Mouse (Mus musculus): ENCODE measurements at regions not wholly inside any gene's neighbourhood (a gene's known extent, or its start where the extent isn't known, plus 50 kb on each side); places are given as distances from the start of the nearest gene placed in this dataset.
"Not testable (repeated sequence)": the region's sequence is repeated elsewhere in the genome, so short reads cannot be mapped to it uniquely, and the experiment has no call there.

GRCm38 (mm10) chr16:42546229-42547163, 206.0 kb upstream of the Gap43 start:
- DNase-seq (ENCODE audit: low spot score) = no peak

DNA sequence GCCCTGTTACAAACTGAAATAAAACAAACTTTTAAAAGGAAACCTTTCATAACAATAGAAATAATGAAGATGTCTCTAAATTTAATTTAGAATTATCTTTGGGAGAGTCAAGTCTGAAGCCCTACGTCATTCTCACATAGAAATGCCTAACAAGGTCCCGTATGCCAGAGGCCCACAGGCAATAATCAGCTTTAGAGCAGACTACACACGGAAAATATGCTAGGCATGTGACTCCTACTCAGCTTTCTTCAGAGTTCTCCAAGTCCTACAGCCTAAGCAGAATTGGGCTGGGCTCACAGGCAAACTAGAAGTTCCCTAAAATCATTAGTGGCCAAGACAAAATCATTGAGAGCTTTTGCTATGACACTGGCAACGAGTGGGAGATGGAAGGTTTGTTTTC, 176.9 kb upstream of the Gap43 start:
- no peak for DNase-seq (ENCODE audit: low spot score)

DNA sequence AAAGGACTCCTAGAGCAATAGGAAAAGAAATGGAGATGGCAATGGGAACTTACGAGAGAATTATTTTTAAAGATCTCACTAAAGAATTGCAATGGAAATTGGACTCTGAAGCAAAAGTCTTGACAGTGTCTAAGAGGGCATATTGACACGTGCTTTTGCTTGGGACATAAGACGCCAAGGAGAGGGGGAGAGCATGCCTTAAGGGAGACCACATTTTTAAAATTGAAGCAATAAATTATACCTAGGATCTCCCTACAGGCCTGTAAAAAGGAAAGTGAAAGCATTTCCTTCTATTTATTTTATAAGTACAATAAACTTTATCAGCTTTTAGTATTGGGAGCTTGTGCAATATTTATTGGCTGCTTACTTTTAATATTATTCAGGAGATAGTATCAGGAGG, 175.5 kb upstream of the Gap43 start:
- DNase-seq (ENCODE audit: low spot score) = no peak

DNA sequence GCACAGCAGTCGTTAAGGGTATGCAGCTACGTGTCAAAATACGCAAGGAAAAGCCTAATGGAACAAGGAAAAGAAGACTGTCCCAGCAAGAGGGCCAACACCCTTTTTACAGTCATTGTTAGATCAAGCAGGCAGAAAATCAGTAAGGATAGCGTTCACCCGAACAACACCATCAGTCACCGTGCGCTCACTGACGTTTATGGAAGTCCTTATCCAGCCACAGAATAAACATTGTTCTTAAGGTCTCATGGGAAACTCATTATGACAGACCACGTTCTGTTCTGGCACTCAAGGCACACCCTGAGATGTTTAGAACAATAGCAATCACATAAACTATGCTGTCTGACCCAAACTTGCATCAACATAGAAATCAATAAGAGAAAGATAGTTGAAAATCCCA, 164.7 kb upstream of the Gap43 start:
- no peak for DNase-seq (ENCODE audit: low spot score)

DNA sequence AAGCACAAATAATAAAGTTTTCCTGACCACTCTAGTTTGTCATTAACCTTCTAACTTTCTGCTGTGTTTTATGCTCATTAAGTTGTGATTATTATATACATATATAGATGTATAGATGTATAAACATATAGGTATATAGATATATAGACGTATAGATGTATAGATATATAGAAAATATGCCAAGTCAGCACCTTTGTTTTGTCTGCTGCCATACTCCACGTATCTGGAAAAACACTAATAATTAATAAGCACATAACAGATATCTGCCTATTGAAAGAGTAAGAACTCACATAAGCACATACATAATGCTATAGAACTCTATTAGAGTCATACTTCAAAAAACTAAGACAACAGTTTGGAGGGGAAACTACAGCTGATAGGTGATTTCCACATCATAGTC, 161.3 kb upstream of the Gap43 start:
- no peak for DNase-seq (ENCODE audit: low spot score)

GRCm38 (mm10) chr16:42501109-42501508, 160.7 kb upstream of the Gap43 start:
- DNase-seq (ENCODE audit: low spot score) = not testable (repeated sequence)

DNA sequence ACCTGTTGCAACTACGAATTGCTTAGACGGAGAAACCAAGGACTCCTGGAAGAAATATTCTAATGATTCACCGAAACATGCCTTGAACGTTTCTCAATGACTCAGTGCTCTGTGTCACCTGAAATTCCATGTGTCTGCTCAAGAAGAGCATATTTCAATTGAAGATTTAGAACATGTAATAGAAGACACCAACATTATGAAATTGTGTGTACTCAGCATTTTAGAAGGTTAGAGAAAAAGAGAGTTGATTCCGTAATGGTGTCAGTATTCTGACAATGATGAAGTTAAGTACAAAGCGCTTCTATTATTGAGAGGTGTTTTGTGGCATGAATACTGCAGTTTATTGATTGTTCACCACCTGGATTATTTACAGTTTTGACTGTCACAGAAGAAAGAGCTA, 159.1 kb upstream of the Gap43 start:
- no peak for DNase-seq (ENCODE audit: low spot score)

DNA sequence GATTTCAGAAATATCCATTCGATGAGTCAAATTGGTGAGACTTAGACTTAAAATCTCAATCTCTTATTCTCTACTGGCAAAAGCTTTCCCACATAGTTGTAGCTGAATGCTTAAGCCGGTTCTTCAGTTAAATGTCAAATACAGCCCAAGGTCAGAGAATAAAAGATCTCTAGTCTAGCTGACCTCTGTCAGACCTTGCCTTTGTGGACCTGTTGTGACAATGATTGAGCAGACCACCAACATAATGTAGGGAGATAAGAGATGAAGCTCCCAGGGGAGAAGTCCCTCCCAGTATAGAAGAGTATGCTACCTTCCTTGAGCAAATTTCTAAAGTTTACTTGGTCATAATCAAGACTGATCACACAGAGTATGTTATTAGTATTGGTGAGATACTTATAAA, 157.9 kb upstream of the Gap43 start:
- no peak for DNase-seq (ENCODE audit: low spot score)

GRCm38 (mm10) chr16:42493596-42493995, 153.1 kb upstream of the Gap43 start:
- no peak for DNase-seq (ENCODE audit: low spot score)

GRCm38 (mm10) chr16:42488745-42489144, 148.3 kb upstream of the Gap43 start:
- DNase-seq (ENCODE audit: low spot score) = no peak

GRCm38 (mm10) chr16:42479978-42480377, 139.5 kb upstream of the Gap43 start:
- no peak for DNase-seq (ENCODE audit: low spot score)

DNA sequence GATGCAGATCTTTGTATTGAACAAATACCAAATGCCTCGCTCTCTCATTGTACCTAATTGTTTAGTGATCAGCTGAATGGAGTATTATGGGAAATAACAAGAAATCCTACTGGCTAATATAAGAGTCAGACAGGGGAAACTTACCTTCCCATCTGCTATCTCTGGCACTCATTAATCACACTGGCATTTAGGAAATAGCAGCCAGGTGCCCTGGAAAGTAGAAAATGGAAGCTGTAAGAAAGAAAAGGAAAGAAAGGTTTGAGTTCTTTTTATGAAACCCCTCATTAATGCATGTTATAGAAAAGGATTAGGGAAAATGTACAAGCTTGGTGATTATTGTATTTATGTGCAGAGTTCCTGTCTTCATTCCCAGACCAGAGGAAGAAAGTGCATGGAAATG, 126.5 kb upstream of the Gap43 start:
- DNase-seq (ENCODE audit: low spot score) = no peak

DNA sequence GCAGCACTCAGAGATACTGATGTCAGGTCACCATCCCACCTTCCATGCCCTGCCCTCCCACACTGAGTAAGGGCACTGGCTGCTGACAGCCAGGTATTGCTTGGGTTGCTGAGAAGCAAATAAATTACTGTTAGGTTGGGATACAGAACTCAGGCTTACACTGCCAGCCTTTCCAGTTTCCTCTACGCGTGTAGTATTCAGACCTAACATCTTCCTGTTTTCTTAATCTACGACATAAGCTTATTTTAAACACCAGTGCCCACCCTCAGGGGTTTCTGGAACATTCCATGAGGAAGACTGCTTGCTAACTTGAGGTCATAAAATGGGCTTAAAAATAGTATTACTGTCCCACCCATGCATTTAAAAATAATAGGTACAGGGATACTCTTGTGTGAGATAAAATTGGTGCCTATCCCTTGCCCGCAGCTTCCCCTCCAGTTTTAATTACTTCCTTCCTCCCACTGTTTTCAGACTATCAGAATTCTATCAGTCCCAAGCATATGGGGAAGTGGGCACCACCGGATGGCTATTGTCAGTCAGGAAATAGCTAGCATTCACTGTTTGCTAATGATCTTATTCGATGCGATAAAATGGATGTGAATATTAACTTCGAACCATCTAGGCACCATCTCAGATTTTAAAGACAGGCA, 116.0 kb upstream of the Gap43 start:
- DNase-seq (ENCODE audit: low spot score) = no peak

GRCm38 (mm10) chr16:42453338-42453737, 112.9 kb upstream of the Gap43 start:
- no peak for DNase-seq (ENCODE audit: low spot score)

DNA sequence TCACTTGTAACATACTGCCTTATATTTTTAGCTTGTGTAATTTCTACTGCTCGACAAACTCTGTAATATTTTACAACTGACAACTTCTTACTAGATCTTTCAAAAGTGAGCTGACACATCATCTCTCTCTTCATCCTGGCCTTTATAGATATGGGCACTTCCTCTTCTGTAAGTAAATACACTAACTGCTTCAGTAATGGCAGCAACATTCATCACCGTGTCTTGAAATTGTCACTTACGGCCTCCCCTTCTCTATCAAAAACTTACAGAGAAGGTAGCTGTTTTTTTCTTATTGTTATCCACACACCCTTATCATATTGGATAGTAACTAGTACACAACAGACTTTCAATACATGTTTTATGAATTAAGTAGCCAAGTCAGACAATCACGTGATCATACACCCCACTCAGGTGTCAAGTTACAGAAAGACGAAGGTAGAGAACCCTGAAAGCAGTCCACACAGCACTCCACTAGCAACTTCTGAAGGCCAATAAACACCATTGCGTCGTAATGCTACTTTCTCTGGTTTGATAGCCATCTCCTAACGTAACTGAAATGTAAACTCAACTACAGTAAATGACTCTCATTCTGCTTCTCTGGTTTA, 109.5 kb upstream of the Gap43 start:
- no peak for DNase-seq (ENCODE audit: low spot score)

GRCm38 (mm10) chr16:42444863-42445423, 104.5 kb upstream of the Gap43 start:
- DNase-seq (ENCODE audit: low spot score) = peak; percentile 30

- DNase-seq (ENCODE audit: low spot score) = peak; percentile 8
These were observed 104.0 kb upstream of the Gap43 start for GRCm38 (mm10) chr16:42444408-42444862.

- no peak for DNase-seq (ENCODE audit: low spot score)
These were observed 100.4 kb upstream of the Gap43 start for GRCm38 (mm10) chr16:42440822-42441221.

GRCm38 (mm10) chr16:42431529-42431928, 91.1 kb upstream of the Gap43 start:
- no peak for DNase-seq (ENCODE audit: low spot score)

- DNase-seq (ENCODE audit: low spot score) = no peak
These were observed 76.2 kb upstream of the Gap43 start for GRCm38 (mm10) chr16:42416673-42417072.

- not testable (repeated sequence) for DNase-seq (ENCODE audit: low spot score)
These were observed 71.6 kb upstream of the Gap43 start for GRCm38 (mm10) chr16:42412031-42412430.

DNA sequence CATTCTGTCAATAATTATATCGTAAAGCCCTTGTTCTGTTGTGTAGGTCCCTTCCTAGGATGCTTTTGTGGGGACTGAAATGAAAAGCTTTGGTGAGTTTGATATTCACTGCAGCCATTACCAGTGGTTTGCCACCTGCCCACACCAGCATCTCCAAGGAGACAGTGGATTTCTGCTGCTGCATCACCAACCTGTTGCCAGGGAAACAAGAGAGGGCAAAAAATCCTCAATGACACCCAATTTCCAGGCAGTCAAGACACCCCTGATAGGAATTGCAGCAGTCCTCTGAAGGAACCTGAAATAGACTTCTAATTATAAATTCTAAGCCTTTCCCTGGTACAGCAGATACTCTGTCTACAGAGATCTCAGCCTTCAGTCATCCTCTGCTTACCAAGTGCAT, 56.1 kb upstream of the Gap43 start:
- DNase-seq (ENCODE audit: low spot score) = peak; percentile 17
